24 mouse cellular contexts compared by ENCODE assay signal in genomic region chr1:192542093-192542492, GRCm38 (mm10).
"Had no signal": no experiment of that assay in that cellular context is flagged by ENCODE, and none has a peak within 500 bp of the region (broad histone marks: within the 10 kb centered on the region; RNA-seq: fewer than 3 reads in every experiment).

No protein-coding gene starts in this region.

- H3K4me3 ChIP-seq: gastrocnemius, adult 2 months; heart, adult 2 months; heart, embryonic 12.5 days; intestine, embryonic 15.5 days; layer of hippocampus, adult 2 months; left cerebral cortex, adult 2 months; limb, embryonic 10.5 days; limb, embryonic 12.5 days; liver, embryonic 13.5 days had no signal

- H3K9ac ChIP-seq: heart, embryonic 12.5 days; hindbrain, embryonic 14.5 days; intestine, embryonic 15.5 days; limb, embryonic 12.5 days; liver, embryonic 13.5 days had no signal

- H3K9me3 ChIP-seq: heart, embryonic 12.5 days; intestine, embryonic 15.5 days; limb, embryonic 10.5 days; limb, embryonic 12.5 days; liver, embryonic 13.5 days had no signal

- H3K27ac ChIP-seq: gastrocnemius, adult 2 months; heart, adult 2 months; hindbrain, embryonic 14.5 days; intestine, embryonic 15.5 days; layer of hippocampus, adult 2 months; left cerebral cortex, adult 2 months; limb, embryonic 10.5 days; limb, embryonic 12.5 days; liver, embryonic 13.5 days had no signal

- H3K36me3 ChIP-seq: heart, embryonic 12.5 days; intestine, embryonic 15.5 days; limb, embryonic 10.5 days; limb, embryonic 12.5 days; liver, embryonic 13.5 days had no signal

- H3K4me2 ChIP-seq: heart, embryonic 12.5 days; hindbrain, embryonic 14.5 days; intestine, embryonic 15.5 days; limb, embryonic 12.5 days; liver, embryonic 11.5 days; liver, embryonic 13.5 days had no signal

- DNase-seq: gastrocnemius, adult 2 months; gastrocnemius, postnatal 10 days; gastrocnemius, postnatal 25 days; heart, adult 2 months; heart, postnatal 10 days; heart, postnatal 4 days; kidney, adult 18-20 months; kidney, adult 8-10 months; kidney, postnatal 10 days; kidney, postnatal 25 days; kidney, postnatal 4 days; liver; liver, embryonic 13.5 days had no signal

- ATAC-seq: hindbrain, embryonic 16.5 days; inflammation-experienced regulatory T-cells, adult 6 months; intestine, embryonic 15.5 days; intestine, postnatal 0 days had no signal

- H3K27me3 ChIP-seq: heart, embryonic 12.5 days; intestine, embryonic 15.5 days; limb, embryonic 12.5 days; liver, embryonic 13.5 days had no signal

- H3K4me1 ChIP-seq: intestine, embryonic 15.5 days; liver, embryonic 13.5 days had no signal
